Mouse (Mus musculus): ENCODE measurements around the gene Smim27. TPM values are rescaled to one million over a fixed set of nuclear protein-coding genes. Genes with fewer than 3 reads are reported as not detected.
A peak's percentile ranks its signal among the peaks of the same experiment; 100 is the strongest.

The Smim27 gene
- polyA plus RNA-seq (2012; rRNA removed) = 6.0 and 6.8 TPM in 2 replicates

- peak within 1 kb of the TSS; percentile 49 for H3K4me3 ChIP-seq (ENCODE audit: insufficient read depth, low read length)
- peak within 1 kb of the TSS; percentile 79 for H3K27ac ChIP-seq (ENCODE audit: insufficient read depth, low read length)
- no peaks in the 10 kb centered on the region for H3K4me1 ChIP-seq (ENCODE audit: control insufficient read depth, insufficient read depth, low read length)
- peak; percentile 97 for TF ChIP-seq POLR2A (IDR thresholded peaks at IDR 0.05; ENCODE audit: extremely low read depth, insufficient read depth, low read length)
- no peak for TF ChIP-seq CTCF (IDR thresholded peaks at IDR 0.05; ENCODE audit: extremely low read depth, insufficient read depth, low read length)
Measured at GRCm38 (mm10) chr4:40269430-40270032, at the start of gene Smim27, which contains the start of gene Topors. TSS of gene Smim27 (plus strand) at chr4:40269579. TSS of gene Topors (minus strand) at chr4:40269850.

GRCm38 (mm10) chr4:40220437-40220836, 48.9 kb upstream of the Smim27 start:
- TF ChIP-seq CTCF (IDR thresholded peaks at IDR 0.05; ENCODE audit: extremely low read depth, insufficient read depth, low read length) = no peak
- TF ChIP-seq POLR2A (IDR thresholded peaks at IDR 0.05; ENCODE audit: extremely low read depth, insufficient read depth, low read length) = no peak
- Histone ChIP-seq H3K4me3 (ENCODE audit: insufficient read depth, low read length) (no peak overlapping the region), H3K27ac (ENCODE audit: insufficient read depth, low read length) (no peak overlapping the region), H3K4me1 (ENCODE audit: control insufficient read depth, insufficient read depth, low read length) (no peaks in the 10 kb centered on the region)

GRCm38 (mm10) chr4:40221004-40221760, 48.2 kb upstream of the Smim27 start:
- Histone ChIP-seq H3K27ac (ENCODE audit: insufficient read depth, low read length) (no peak overlapping the region), H3K4me1 (ENCODE audit: control insufficient read depth, insufficient read depth, low read length) (no peaks in the 10 kb centered on the region), H3K4me3 (ENCODE audit: insufficient read depth, low read length) (no peak overlapping the region)
- TF ChIP-seq POLR2A (IDR thresholded peaks at IDR 0.05; ENCODE audit: extremely low read depth, insufficient read depth, low read length) (no peak), CTCF (IDR thresholded peaks at IDR 0.05; ENCODE audit: extremely low read depth, insufficient read depth, low read length) (no peak)

- Histone ChIP-seq H3K4me3 (ENCODE audit: insufficient read depth, low read length) (no peak overlapping the region), H3K4me1 (ENCODE audit: control insufficient read depth, insufficient read depth, low read length) (no peaks in the 10 kb centered on the region), H3K27ac (ENCODE audit: insufficient read depth, low read length) (no peak overlapping the region)
- TF ChIP-seq CTCF (IDR thresholded peaks at IDR 0.05; ENCODE audit: extremely low read depth, insufficient read depth, low read length) = no peak
- TF ChIP-seq POLR2A (IDR thresholded peaks at IDR 0.05; ENCODE audit: extremely low read depth, insufficient read depth, low read length) = no peak
Measured at GRCm38 (mm10) chr4:40221876-40222585, 47.3 kb upstream of the Smim27 start.

GRCm38 (mm10) chr4:40226095-40226494, 43.3 kb upstream of the Smim27 start:
- Histone ChIP-seq H3K4me3 (ENCODE audit: insufficient read depth, low read length) (no peak overlapping the region), H3K4me1 (ENCODE audit: control insufficient read depth, insufficient read depth, low read length) (no peaks in the 10 kb centered on the region), H3K27ac (ENCODE audit: insufficient read depth, low read length) (no peak overlapping the region)
- TF ChIP-seq POLR2A (IDR thresholded peaks at IDR 0.05; ENCODE audit: extremely low read depth, insufficient read depth, low read length) = no peak
- TF ChIP-seq CTCF (IDR thresholded peaks at IDR 0.05; ENCODE audit: extremely low read depth, insufficient read depth, low read length) = no peak

- no peak overlapping the region for H3K27ac ChIP-seq (ENCODE audit: insufficient read depth, low read length)
- no peak for TF ChIP-seq CTCF (IDR thresholded peaks at IDR 0.05; ENCODE audit: extremely low read depth, insufficient read depth, low read length)
- TF ChIP-seq POLR2A (IDR thresholded peaks at IDR 0.05; ENCODE audit: extremely low read depth, insufficient read depth, low read length) = no peak
- no peaks in the 10 kb centered on the region for H3K4me1 ChIP-seq (ENCODE audit: control insufficient read depth, insufficient read depth, low read length)
- H3K4me3 ChIP-seq (ENCODE audit: insufficient read depth, low read length) = no peak overlapping the region
Measured at GRCm38 (mm10) chr4:40227131-40227530, 42.2 kb upstream of the Smim27 start.

- TF ChIP-seq POLR2A (IDR thresholded peaks at IDR 0.05; ENCODE audit: extremely low read depth, insufficient read depth, low read length) (no peak), CTCF (IDR thresholded peaks at IDR 0.05; ENCODE audit: extremely low read depth, insufficient read depth, low read length) (no peak)
- no peak overlapping the region for H3K27ac ChIP-seq (ENCODE audit: insufficient read depth, low read length)
- no peak overlapping the region for H3K4me3 ChIP-seq (ENCODE audit: insufficient read depth, low read length)
- no peaks in the 10 kb centered on the region for H3K4me1 ChIP-seq (ENCODE audit: control insufficient read depth, insufficient read depth, low read length)
Measured at GRCm38 (mm10) chr4:40227886-40228285, 41.5 kb upstream of the Smim27 start.

- Histone ChIP-seq H3K27ac (ENCODE audit: insufficient read depth, low read length) (no peak overlapping the region), H3K4me1 (ENCODE audit: control insufficient read depth, insufficient read depth, low read length) (no peaks in the 10 kb centered on the region), H3K4me3 (ENCODE audit: insufficient read depth, low read length) (no peak overlapping the region)
- TF ChIP-seq CTCF (IDR thresholded peaks at IDR 0.05; ENCODE audit: extremely low read depth, insufficient read depth, low read length) (no peak), POLR2A (IDR thresholded peaks at IDR 0.05; ENCODE audit: extremely low read depth, insufficient read depth, low read length) (no peak)
Measured at GRCm38 (mm10) chr4:40229723-40230122, 39.7 kb upstream of the Smim27 start.

GRCm38 (mm10) chr4:40233062-40233664, 36.2 kb upstream of the Smim27 start:
- no peak overlapping the region for H3K4me3 ChIP-seq (ENCODE audit: insufficient read depth, low read length)
- no peak overlapping the region for H3K27ac ChIP-seq (ENCODE audit: insufficient read depth, low read length)
- no peak for TF ChIP-seq CTCF (IDR thresholded peaks at IDR 0.05; ENCODE audit: extremely low read depth, insufficient read depth, low read length)
- no peak for TF ChIP-seq POLR2A (IDR thresholded peaks at IDR 0.05; ENCODE audit: extremely low read depth, insufficient read depth, low read length)
- H3K4me1 ChIP-seq (ENCODE audit: control insufficient read depth, insufficient read depth, low read length) = no peaks in the 10 kb centered on the region

Measured in cortical plate, adult 2 months (tissue).